Mouse (Mus musculus): ENCODE results near the gene Acoxl.
A peak's percentile ranks its signal among the peaks of the same experiment; 100 is the strongest.

Acoxl gene

GRCm38 (mm10) chr2:127897718-127898117 lies 59.0 kb downstream of the Acoxl start:
- DNase-seq (ENCODE audit: low spot score), result no peak

DNA sequence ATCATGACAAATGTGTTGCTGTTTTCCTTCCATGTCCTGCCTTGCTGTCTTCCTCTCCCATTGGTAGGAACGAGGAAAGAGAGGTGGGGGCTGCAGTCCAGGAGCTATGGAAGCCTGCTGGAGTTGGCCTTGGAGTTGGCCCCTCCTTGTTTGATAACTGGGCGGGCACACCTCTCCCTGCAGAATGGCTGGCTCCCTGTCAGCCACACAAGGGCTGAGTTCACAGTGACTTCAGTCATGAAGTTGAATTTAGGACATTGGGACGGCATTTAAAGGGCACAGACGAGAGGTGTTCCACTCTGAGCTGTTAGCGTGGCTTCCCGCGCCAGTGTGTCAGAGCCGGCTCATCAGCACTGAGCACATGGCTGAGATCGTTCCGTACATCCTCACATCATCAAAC lies 66.2 kb downstream of the Acoxl start:
- DNase-seq (ENCODE audit: low spot score), result no peak

- DNase-seq (ENCODE audit: low spot score), result no peak
These were observed 68.5 kb downstream of the Acoxl start for GRCm38 (mm10) chr2:127906973-127907678.

DNA sequence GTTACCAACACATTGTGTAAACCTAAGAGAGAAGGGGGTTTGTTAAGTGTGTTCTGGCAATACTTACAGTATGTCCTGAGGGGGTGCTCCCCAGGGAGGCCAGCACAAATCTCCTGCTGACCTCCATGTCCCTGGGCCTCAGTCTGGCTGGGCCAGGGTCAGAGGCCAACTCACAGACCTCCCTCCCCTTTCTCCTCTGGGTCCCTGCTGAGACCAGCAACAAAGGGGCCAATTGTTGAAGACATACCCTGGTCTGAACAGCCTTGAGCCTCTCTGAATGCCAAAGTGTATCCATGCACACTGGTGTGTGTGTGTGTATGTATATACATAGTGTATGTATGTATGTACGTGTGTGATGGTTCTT lies 69.0 kb downstream of the Acoxl start:
- DNase-seq (ENCODE audit: low spot score), result no peak

DNA sequence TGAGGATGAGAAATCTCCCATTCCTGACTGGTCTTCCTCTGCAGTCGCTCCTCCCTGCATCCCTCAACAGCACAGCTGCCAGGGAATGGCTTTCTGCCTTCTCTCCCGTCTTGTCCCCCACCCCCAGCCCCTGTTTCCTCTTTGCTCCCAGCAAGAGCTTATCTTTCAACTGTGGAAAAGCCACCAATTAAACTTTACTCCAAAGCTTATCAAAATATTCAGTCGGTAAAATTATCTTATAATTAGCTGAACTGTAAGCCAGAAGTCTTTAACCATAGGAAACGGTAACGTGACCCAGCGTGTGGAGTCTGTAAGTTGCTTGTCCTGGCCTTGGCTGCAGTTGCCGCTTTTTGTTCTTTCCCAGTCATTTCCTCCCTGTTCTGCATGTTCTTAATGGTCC lies 70.2 kb downstream of the Acoxl start:
- DNase-seq (ENCODE audit: low spot score), result no peak

- peak; percentile 49 for DNase-seq (ENCODE audit: low spot score)
These were observed 71.1 kb downstream of the Acoxl start for GRCm38 (mm10) chr2:127909790-127910189.

DNA sequence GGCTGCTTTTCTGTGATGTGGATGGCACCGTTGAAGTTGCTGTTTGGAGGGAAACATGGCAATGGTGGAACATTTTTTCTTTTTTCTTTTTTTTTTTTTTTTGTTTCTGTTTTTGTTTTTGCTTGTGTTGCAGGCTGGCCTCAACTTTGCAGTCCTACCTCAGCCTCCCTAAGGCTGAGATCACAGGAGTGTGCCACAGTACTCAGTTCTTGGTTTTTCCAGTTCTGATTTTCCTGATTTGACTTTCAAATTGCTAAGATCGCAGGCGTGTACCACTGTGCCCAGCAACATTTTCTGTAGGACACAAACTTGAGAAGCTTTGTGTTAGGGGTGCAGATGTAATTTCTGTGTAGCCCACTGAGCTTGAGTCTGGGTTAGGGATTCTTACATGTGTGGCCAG lies 72.9 kb downstream of the Acoxl start:
- no peak for DNase-seq (ENCODE audit: low spot score)

DNA sequence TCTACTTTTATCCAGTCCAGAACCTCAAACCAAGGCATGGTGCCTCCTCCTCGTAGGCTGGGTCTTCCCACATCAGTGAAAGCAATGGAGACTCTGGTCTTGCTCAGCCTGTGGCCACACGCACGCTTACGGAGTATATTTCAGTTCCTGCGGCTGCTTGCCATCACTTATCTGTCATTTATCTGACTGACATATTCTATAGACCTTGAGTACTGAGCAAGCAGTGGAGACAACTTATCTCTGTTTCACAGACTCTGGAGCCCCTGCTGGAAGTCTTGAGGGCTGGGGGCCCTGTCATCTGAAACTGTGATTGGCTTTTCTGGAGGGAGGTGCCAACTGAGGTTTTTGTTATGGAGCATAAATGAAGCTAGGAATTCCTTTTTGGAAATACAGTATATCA lies 75.4 kb downstream of the Acoxl start:
- no peak for DNase-seq (ENCODE audit: low spot score)

DNA sequence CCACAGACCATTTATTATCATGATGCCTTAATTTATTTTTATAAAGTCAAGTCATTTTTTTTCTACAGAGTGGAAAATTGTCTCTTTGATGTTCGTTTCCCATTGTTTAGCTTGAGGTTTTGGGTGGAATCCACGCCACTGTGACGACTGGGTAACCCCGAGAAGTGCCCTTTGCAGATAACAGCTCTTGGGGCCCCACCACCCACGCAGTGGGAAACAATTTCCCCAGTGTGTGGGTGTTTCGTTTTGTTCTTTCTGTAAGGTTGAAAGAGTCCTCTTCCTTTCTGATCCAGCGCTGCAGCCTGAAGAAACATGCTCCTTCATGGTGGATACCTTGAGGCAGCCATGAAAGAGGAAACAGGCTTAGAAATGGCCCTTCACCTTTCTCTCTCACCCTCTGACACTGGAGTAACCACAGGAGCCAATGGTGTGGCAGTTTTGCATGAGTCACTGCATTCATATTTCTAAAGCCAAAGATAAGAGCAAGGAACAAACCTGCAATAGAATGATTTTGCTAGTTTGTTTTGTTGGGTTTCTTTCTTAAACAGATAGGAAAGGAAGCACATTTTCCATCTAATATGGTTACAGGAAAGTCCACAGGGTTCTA lies 78.2 kb downstream of the Acoxl start:
- no peak for DNase-seq (ENCODE audit: low spot score)

GRCm38 (mm10) chr2:127919740-127920139 lies 81.1 kb downstream of the Acoxl start:
- no peak for DNase-seq (ENCODE audit: low spot score)

- DNase-seq (ENCODE audit: low spot score), result no peak
These were observed 83.6 kb downstream of the Acoxl start for GRCm38 (mm10) chr2:127922036-127922901.

DNA sequence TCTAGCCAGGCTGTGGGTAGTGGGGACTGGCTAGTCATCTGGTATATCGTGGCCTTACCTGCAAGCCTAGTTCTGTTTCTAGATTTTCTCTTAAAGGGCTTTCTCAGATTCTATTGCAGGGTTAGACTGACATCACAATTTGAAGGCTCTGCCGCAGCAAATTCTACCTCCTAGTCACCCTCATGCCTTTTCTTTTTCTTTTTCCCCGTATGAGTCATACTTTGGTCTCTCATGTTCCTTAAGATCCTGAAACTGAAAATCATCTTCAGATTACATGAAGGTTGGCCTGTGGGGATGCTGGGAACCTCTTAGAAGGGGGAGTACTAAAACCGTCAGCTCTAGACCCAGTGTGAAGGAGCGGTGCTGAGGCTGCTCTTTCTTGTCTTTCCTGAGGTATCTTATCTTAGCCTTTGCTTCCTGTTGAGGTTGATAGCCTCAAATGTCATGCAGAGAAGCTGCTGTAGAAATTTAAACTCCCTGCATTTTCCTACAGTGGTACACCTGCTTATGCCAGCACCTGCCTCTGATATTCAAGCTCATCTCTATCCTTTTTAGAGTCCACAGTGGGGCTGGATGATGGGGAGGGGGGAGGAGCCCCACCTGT lies 84.5 kb downstream of the Acoxl start:
- DNase-seq (ENCODE audit: low spot score), result no peak

GRCm38 (mm10) chr2:127926679-127927324 lies 88.1 kb downstream of the Acoxl start:
- no peak for DNase-seq (ENCODE audit: low spot score)

DNA sequence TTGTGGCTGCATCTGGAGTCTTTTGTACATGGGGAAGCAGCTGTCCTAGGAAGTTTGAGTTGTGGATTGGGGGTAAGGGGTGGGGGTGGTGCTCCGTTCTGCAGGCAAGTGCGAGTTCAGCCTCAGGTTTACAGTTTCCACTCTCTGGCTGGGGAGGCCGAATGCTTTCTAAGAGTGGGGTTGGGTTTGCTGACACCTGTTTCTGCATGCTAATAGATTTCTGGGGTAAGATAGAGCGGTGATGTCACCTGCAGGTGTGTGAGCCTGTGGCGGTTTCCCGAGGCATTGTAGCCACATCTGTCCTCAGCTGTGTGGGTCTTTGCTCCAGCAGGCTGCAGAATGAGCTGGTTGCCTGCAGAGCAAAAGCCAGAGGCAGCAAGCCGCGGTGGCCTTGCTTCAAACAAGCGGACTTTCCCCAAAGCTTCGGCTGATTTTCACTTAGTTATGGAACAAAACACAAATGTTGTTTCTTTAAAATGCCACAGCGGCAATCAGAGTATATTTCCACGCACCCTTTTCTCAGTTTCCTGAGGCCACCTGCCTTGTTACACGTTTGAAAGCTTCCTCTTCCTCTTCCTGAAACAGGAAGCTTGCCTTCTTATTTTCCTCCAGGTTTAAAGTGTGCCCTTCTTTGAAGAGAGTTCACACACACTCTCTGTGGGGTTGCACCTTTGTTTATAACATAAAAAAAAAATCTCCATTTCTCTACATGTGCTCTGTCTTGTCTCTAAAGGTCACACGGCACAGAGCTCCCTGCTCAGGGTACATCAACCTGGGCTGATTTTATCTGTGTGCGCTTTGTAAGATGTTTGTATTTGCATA lies 89.0 kb downstream of the Acoxl start:
- no peak for DNase-seq (ENCODE audit: low spot score)

GRCm38 (mm10) chr2:127928279-127928678 lies 89.6 kb downstream of the Acoxl start:
- no peak for DNase-seq (ENCODE audit: low spot score)

DNA sequence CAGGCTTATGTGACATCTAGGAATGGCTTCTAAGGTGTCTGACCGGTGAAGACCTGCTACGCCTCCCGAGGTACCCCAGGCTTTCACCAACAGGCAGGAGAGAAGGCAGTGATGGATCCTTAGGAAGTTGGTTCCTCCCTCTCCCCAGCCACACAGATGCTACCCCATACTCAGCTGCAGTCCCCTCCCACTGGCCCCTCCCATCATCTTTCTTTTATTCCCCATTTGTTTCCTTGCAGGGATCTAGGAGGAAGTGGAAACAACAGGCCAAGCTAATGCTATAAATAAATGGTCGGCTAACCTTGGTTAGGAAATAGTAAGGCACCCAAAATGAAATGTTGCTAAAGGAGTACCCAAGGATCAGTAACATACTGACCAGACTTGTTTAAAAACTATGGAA lies 90.2 kb downstream of the Acoxl start:
- no peak for DNase-seq (ENCODE audit: low spot score)

GRCm38 (mm10) chr2:127929939-127930715 lies 91.5 kb downstream of the Acoxl start:
- no peak for DNase-seq (ENCODE audit: low spot score)

DNA sequence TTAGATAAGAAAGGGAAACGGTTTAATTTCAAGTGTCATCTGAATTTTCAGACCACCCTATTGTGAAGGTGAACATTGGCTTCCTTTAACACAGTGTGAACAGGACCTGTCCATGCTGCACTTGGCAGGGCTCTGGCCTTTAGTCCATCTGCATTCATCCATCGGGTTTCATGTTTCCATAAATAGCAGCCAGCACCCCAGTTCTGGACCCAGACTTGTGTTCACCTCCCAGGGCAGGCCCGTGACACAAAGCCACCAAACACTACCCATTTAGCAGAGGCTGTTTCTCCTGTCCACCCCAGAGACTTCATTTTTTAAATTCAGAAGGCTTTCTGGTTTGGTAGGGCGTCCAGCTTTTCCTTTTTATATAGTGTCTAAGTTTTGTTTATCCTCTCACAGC lies 92.9 kb downstream of the Acoxl start:
- no peak for DNase-seq (ENCODE audit: low spot score)

- DNase-seq (ENCODE audit: low spot score), result peak; percentile 25
These were observed 94.9 kb downstream of the Acoxl start for GRCm38 (mm10) chr2:127933531-127933931.

GRCm38 (mm10) chr2:127937079-127937478 lies 98.4 kb downstream of the Acoxl start:
- no peak for DNase-seq (ENCODE audit: low spot score)

DNA sequence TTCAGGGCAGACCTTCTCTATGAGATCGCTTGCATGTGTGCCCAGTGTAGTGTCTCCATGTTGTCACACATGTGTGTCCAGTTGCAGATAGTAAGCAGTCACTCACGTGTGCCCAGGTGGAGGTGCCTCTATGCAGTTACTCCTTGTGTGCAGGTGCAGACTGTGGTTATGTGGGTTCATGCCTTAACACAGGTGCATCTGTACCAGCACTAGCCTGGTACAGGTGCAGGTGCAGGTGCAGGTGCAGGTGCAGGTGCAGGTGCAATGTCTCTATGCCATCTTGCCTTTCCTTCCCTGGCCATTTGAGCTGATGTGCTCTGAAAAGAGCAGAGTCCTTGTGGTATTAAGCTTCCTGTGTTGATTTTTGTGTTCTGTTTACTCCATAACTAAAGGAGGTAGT lies 100.5 kb downstream of the Acoxl start:
- no peak for DNase-seq (ENCODE audit: low spot score)
